14 mouse cellular contexts compared by ENCODE assay signal in the genomic region with DNA sequence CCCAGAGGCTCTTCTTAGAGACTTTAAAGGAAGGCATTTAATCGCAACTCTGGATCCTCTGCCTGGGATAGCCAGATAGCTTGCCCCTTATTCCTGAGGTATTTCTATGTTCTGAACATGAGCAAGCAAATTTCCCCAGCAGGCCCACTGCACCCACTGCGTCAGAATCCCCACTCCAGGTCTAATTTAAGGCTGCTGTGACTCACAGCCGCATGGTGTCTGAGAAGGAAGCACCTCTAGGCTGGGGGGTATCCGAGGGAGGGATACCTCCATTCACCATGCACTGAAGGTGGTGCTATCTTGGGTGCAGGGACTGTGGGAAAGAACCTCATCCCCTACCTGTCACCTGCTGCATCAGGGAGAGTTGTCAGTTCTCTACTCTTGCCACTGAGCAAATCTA. TPM values are rescaled to one million over a fixed set of nuclear protein-coding genes. Genes with fewer than 3 reads are reported as not detected.
DNase-seq lines count a peak whose midpoint lies in the region; ATAC-seq lines count a peak whose summit lies in the region.
"Had no signal": no experiment of that assay in that cellular context is flagged by ENCODE, and none has a peak within 500 bp of the region (broad histone marks: within the 10 kb centered on the region; RNA-seq: fewer than 3 reads in every experiment).

No protein-coding gene starts in this region.

- no peaks in the 10 kb centered on the region for H3K36me3 ChIP-seq in liver, embryonic 13.5 days
- no peaks in the 10 kb centered on the region for H3K36me3 ChIP-seq in liver, embryonic 12.5 days
- H3K36me3 ChIP-seq: embryonic facial prominence, embryonic 15.5 days; heart, embryonic 10.5 days; hindbrain, embryonic 13.5 days; intestine, embryonic 15.5 days had no signal

- H3K27me3 ChIP-seq in liver, embryonic 13.5 days, result peaks cover 39% of the 10 kb centered on the region
- H3K27me3 ChIP-seq in liver, embryonic 12.5 days (replicated peaks), result peaks cover 45% of the 10 kb centered on the region
- H3K27me3 ChIP-seq: intestine, embryonic 15.5 days had no signal

- H3K4me2 ChIP-seq in liver, embryonic 13.5 days, result no peak overlapping the region
- H3K4me2 ChIP-seq in liver, embryonic 12.5 days, result no peak overlapping the region
- H3K4me2 ChIP-seq: embryonic facial prominence, embryonic 15.5 days; intestine, embryonic 15.5 days; midbrain, embryonic 11.5 days had no signal

- H3K9me3 ChIP-seq in liver, embryonic 13.5 days (replicated peaks), result no peaks in the 10 kb centered on the region
- no peaks in the 10 kb centered on the region for H3K9me3 ChIP-seq in liver, embryonic 12.5 days (replicated peaks)
- H3K9me3 ChIP-seq: embryonic facial prominence, embryonic 15.5 days; heart, embryonic 10.5 days; hindbrain, embryonic 13.5 days; intestine, embryonic 15.5 days had no signal

- DNase-seq in frontal cortex, postnatal 10 days (ENCODE audit: low spot score in 2 of 2), result no peak
- no peak for DNase-seq in liver, embryonic 13.5 days
- DNase-seq in right cerebral cortex, adult 18-20 months, result peak; percentile 70
- DNase-seq in right cerebral cortex, postnatal 14 days, result no peak
- DNase-seq in left cerebral cortex, postnatal 36 days (ENCODE audit: low spot score in 2 of 2), result peak; percentile 38 to 50
- no peak for DNase-seq in layer of hippocampus, adult 9-11 months

- peak overlapping the region; percentile 22; the same call in 1 of the 2 replicates for H3K27ac ChIP-seq in liver, embryonic 13.5 days
- H3K27ac ChIP-seq in liver, embryonic 12.5 days, result no peak overlapping the region
- H3K27ac ChIP-seq: embryonic facial prominence, embryonic 15.5 days; heart, embryonic 10.5 days; hindbrain, embryonic 13.5 days; intestine, embryonic 15.5 days; macrophage had no signal

- peaks cover 30% of the 10 kb centered on the region for H3K4me1 ChIP-seq in liver, embryonic 13.5 days (replicated peaks)
- peaks cover 24% of the 10 kb centered on the region for H3K4me1 ChIP-seq in liver, embryonic 12.5 days
- H3K4me1 ChIP-seq: embryonic facial prominence, embryonic 15.5 days; heart, embryonic 10.5 days; hindbrain, embryonic 13.5 days; intestine, embryonic 15.5 days had no signal

- H3K9ac ChIP-seq in liver, embryonic 13.5 days, result 0 out of 2 replicates have a peak overlapping the region, but pooled peaks have one; percentile 20
- no peak overlapping the region for H3K9ac ChIP-seq in liver, embryonic 12.5 days
- H3K9ac ChIP-seq: embryonic facial prominence, embryonic 15.5 days; hindbrain, embryonic 13.5 days; intestine, embryonic 15.5 days had no signal

- H3K4me3 ChIP-seq in liver, embryonic 13.5 days (replicated peaks), result no peak overlapping the region
- no peak overlapping the region for H3K4me3 ChIP-seq in liver, embryonic 12.5 days
- H3K4me3 ChIP-seq: embryonic facial prominence, embryonic 15.5 days; heart, embryonic 10.5 days; hindbrain, embryonic 13.5 days; intestine, embryonic 15.5 days had no signal

- intact Hi-C loops in left cerebral cortex, postnatal 36 days (cut with DNase I), result loop anchor here (1.0 to 10.0 kb wide), 4 partner anchors 40 to 288 kb away; a partner anchor contains a TSS

- peak; percentile 81 for ATAC-seq in frontal cortex, adult (ENCODE audit: low TSS enrichment)
- ATAC-seq in liver, embryonic 13.5 days (ENCODE audit: low read depth), result no peak
- no peak for ATAC-seq in liver, embryonic 12.5 days

- WGBS in liver, embryonic 13.5 days (ENCODE audit: insufficient replicate concordance), result 77% methylated on average over 4 of the region's 4 CpGs
- WGBS in liver, embryonic 12.5 days (ENCODE audit: insufficient replicate concordance), result 77% methylated on average over 4 of the region's 4 CpGs

RNA-seq across cellular contexts. Expression of a gene that starts 40.4 kb away (rescaled TPM):
- polyA plus RNA-seq in liver, embryonic 13.5 days (2015; fragmentation: Nextera tagmentation; extraction: Ambion mirVana), result 77.9 and 83.7 TPM in 2 replicates
- 108 and 113 TPM in 2 replicates for polyA plus RNA-seq in liver, embryonic 12.5 days (2016; fragmentation: Nextera tagmentation; extraction: Ambion mirVana)
- total RNA-seq in left cerebral cortex, postnatal 36 days (2021), result 10 to 100 TPM; 45.9 to 48.9 TPM

Comparison
In these comparisons a context has a peak if more than half of its experiments do, and no peak if none do; other contexts are left out.
1. DNase-seq: peak in right cerebral cortex, adult 18-20 months (single experiment) and left cerebral cortex, postnatal 36 days (2 of 2); none in frontal cortex, postnatal 10 days (0 of 2), liver, embryonic 13.5 days (single experiment), right cerebral cortex, postnatal 14 days (single experiment) and layer of hippocampus, adult 9-11 months (single experiment).